Mouse (Mus musculus) limb, embryonic 11.5 days (tissue): ENCODE measurements around the gene Eef2k. TPM values are rescaled to one million over a fixed set of nuclear protein-coding genes. Genes with fewer than 3 reads are reported as not detected.

Experiments
- ATAC-seq: fragments of 200-750 bp; cut with Nextera tagmentation; 2 replicates; pipeline ENCODE4 v1.8.0; 2017; ENCODE audit warnings: low read depth; ENCODE audit not compliant: insufficient number of reproducible peaks, low FRiP score, low TSS enrichment
- DNase-seq: peaks from one replicate; pipeline ENCODE4 v3.0.0-alpha.2; 2015; ENCODE audit warnings: low spot score
- H3K27ac ChIP-seq: fragments of 300-500 bp; sonication (generic); replicated peaks from 2 replicates; pipeline ENCODE4 v1.5.1; 2014; ENCODE audit warnings: low read depth, mild to moderate bottlenecking, low read length
- H3K27me3 ChIP-seq: fragments of 300-500 bp; sonication (generic); 2 replicates; pipeline ENCODE4 v1.6.1; 2014; ENCODE audit warnings: mild to moderate bottlenecking, low read length, mixed read lengths; ENCODE audit not compliant: control insufficient read depth, insufficient read depth
- H3K36me3 ChIP-seq: fragments of 300-500 bp; sonication (generic); 2 replicates; pipeline ENCODE4 v1.6.1; 2014; ENCODE audit warnings: mild to moderate bottlenecking, low read length, moderate library complexity, mixed read lengths; ENCODE audit not compliant: control insufficient read depth, insufficient read depth
- H3K4me1 ChIP-seq: fragments of 300-500 bp; sonication (generic); 2 replicates; pipeline ENCODE4 v1.6.1; 2014; ENCODE audit warnings: low read length, mixed read lengths; ENCODE audit not compliant: control insufficient read depth, insufficient read depth
- H3K4me2 ChIP-seq: fragments of 300-500 bp; sonication (generic); 2 replicates; pipeline ENCODE4 v1.6.1; 2014; ENCODE audit warnings: low read depth, mild to moderate bottlenecking, moderate library complexity; ENCODE audit not compliant: severe bottlenecking
- H3K4me3 ChIP-seq: fragments of 300-500 bp; sonication (generic); 2 replicates; pipeline ENCODE4 v1.5.1; 2014; ENCODE audit warnings: low read depth, low read length
- H3K9ac ChIP-seq: fragments of 300-500 bp; sonication (generic); 2 replicates; pipeline ENCODE4 v1.6.1; 2014; ENCODE audit warnings: mild to moderate bottlenecking, low read length
- H3K9me3 ChIP-seq: fragments of 300-500 bp; sonication (generic); 2 replicates; pipeline ENCODE4 v1.6.1; 2016; ENCODE audit warnings: low read length; ENCODE audit not compliant: control insufficient read depth
- WGBS: fragments of 180-500 bp; shearing (Covaris S2); extraction: QIAGEN DNeasy Blood & Tissue Kit; methylation state at CpG from one replicate; pipeline ENCODE4 v1.1.7; 2014; 5-methylcytosine and 5-hydroxymethylcytosine counted together
- polyA plus RNA-seq: library from polyadenylated mRNA; unstranded; fragments of >200 nt; fragmentation: Nextera tagmentation; extraction: Ambion mirVana; gene quantifications from 2 replicates; pipeline ENCODE4 v1.2.1, GENCODE M21; 2014

Eef2k gene
- polyA plus RNA-seq, 1 experiment from 2014 or later: 9.6 TPM

- no peak overlapping the region for H3K4me2 ChIP-seq
- DNase-seq (peak; percentile 77), ATAC-seq (peak; percentile 2; the same call in 1 of the 2 replicates)
- no peaks in the 10 kb centered on the region for H3K9me3 ChIP-seq
- H3K4me1 ChIP-seq: no peaks in the 10 kb centered on the region
- H3K4me3 ChIP-seq: no peak overlapping the region
- 23% methylated on average over 5 of the region's 5 CpGs for WGBS
- H3K9ac ChIP-seq: no peak overlapping the region
- H3K27ac ChIP-seq: no peak overlapping the region
- no peaks in the 10 kb centered on the region for H3K27me3 ChIP-seq
- no peaks in the 10 kb centered on the region for H3K36me3 ChIP-seq
Measured at GRCm38 (mm10) chr7:120823248-120823647, 19.4 kb upstream of the Eef2k start.

GRCm38 (mm10) chr7:120825097-120825496 lies 17.5 kb upstream of the Eef2k start:
- no peak overlapping the region for H3K27ac ChIP-seq

GRCm38 (mm10) chr7:120826408-120826807 lies 16.2 kb upstream of the Eef2k start:
- Histone ChIP-seq H3K4me2 (no peak overlapping the region), H3K9ac (no peak overlapping the region), H3K4me1 (peaks cover 3% of the 10 kb centered on the region; the same call in 1 of the 2 replicates), H3K27me3 (peaks cover 7% of the 10 kb centered on the region; the same call in 1 of the 2 replicates), H3K36me3 (no peaks in the 10 kb centered on the region), H3K9me3 (no peaks in the 10 kb centered on the region), H3K4me3 (no peak overlapping the region), H3K27ac (no peak overlapping the region)
- DNase-seq: peak; percentile 65
- no peak for ATAC-seq
- 17% methylated on average over 3 of the region's 3 CpGs for WGBS

More at GRCm38 (mm10) chr7:120825097-120825496, 17.5 kb upstream of the Eef2k start:
- WGBS: 74% methylated on average over 2 of the region's 2 CpGs
- Histone ChIP-seq H3K9me3 (no peaks in the 10 kb centered on the region), H3K4me3 (no peak overlapping the region), H3K9ac (no peak overlapping the region), H3K27me3 (peaks cover 5% of the 10 kb centered on the region; the same call in 1 of the 2 replicates), H3K36me3 (no peaks in the 10 kb centered on the region), H3K4me2 (no peak overlapping the region), H3K4me1 (no peaks in the 10 kb centered on the region)
- no peak for ATAC-seq
- no peak for DNase-seq

GRCm38 (mm10) chr7:120830431-120831381 lies 11.9 kb upstream of the Eef2k start:
- ATAC-seq (peak; percentile 31; the same call in 1 of the 2 replicates), DNase-seq (peak; percentile 78)
- Histone ChIP-seq H3K4me1 (peaks cover 3% of the 10 kb centered on the region; the same call in 1 of the 2 replicates), H3K4me2 (peak overlapping the region; percentile 88), H3K4me3 (peak overlapping the region; percentile 51), H3K9me3 (no peaks in the 10 kb centered on the region), H3K36me3 (no peaks in the 10 kb centered on the region), H3K9ac (peak overlapping the region; percentile 56), H3K27ac (no peak overlapping the region), H3K27me3 (peaks cover 7% of the 10 kb centered on the region; the same call in 1 of the 2 replicates)
- WGBS: 2% methylated on average over 46 of the region's 46 CpGs

- H3K27ac ChIP-seq: no peak overlapping the region
- WGBS: 61% methylated on average over 6 of the region's 6 CpGs
- H3K9me3 ChIP-seq: no peaks in the 10 kb centered on the region
Measured at GRCm38 (mm10) chr7:120834426-120834825, 8.2 kb upstream of the Eef2k start.

GRCm38 (mm10) chr7:120834863-120835372 lies 7.7 kb upstream of the Eef2k start:
- no peak overlapping the region for H3K9ac ChIP-seq
- 22% methylated on average over 14 of the region's 14 CpGs for WGBS

More at GRCm38 (mm10) chr7:120834426-120834825, 8.2 kb upstream of the Eef2k start:
- Histone ChIP-seq H3K36me3 (no peaks in the 10 kb centered on the region), H3K9ac (no peak overlapping the region), H3K4me3 (peak overlapping the region; percentile 54; the same call in 1 of the 2 replicates), H3K4me2 (peak overlapping the region; percentile 44; the same call in 1 of the 2 replicates), H3K27me3 (peaks cover 7% of the 10 kb centered on the region; the same call in 1 of the 2 replicates), H3K4me1 (peaks cover 3% of the 10 kb centered on the region; the same call in 1 of the 2 replicates)
- ATAC-seq: no peak
- no peak for DNase-seq

GRCm38 (mm10) chr7:120835449-120836359 lies 6.9 kb upstream of the Eef2k start:
- Histone ChIP-seq H3K4me1 (no peaks in the 10 kb centered on the region; the same call in 1 of the 2 replicates), H3K4me3 (peak overlapping the region; percentile 54), H3K36me3 (no peaks in the 10 kb centered on the region), H3K27me3 (no peaks in the 10 kb centered on the region), H3K9ac (peak overlapping the region; percentile 28), H3K4me2 (peak overlapping the region; percentile 44), H3K27ac (no peak overlapping the region), H3K9me3 (no peaks in the 10 kb centered on the region)
- peak; percentile 89 for ATAC-seq
- 1% methylated on average over 41 of the region's 41 CpGs for WGBS
- DNase-seq: peak; percentile 98

More at GRCm38 (mm10) chr7:120834863-120835372, 7.7 kb upstream of the Eef2k start:
- ATAC-seq (peak; percentile 65; the same call in 1 of the 2 replicates), DNase-seq (peak; percentile 77)
- Histone ChIP-seq H3K9me3 (no peaks in the 10 kb centered on the region), H3K36me3 (no peaks in the 10 kb centered on the region), H3K27me3 (peaks cover 4% of the 10 kb centered on the region; the same call in 1 of the 2 replicates), H3K4me2 (peak overlapping the region; percentile 44), H3K4me3 (peak overlapping the region; percentile 54), H3K27ac (no peak overlapping the region), H3K4me1 (peaks cover 3% of the 10 kb centered on the region; the same call in 1 of the 2 replicates)
